ENCODE assay signal across 9 mouse cellular contexts in genomic region chr12:70799231-70800002, GRCm38 (mm10). TPM values are rescaled to one million over a fixed set of nuclear protein-coding genes. Genes with fewer than 3 reads are reported as not detected.
DNase-seq lines count a peak whose midpoint lies in the region; ATAC-seq and TF ChIP-seq lines count a peak whose summit lies in the region.
"Had no signal": no experiment of that assay in that cellular context is flagged by ENCODE, and none has a peak within 500 bp of the region (broad histone marks: within the 10 kb centered on the region; RNA-seq: fewer than 3 reads in every experiment).

No protein-coding gene starts in this region.

- WGBS in embryonic facial prominence, embryonic 13.5 days, result 31% methylated on average over 19 of the region's 19 CpGs
- 40% methylated on average over 19 of the region's 19 CpGs for WGBS in limb, embryonic 11.5 days
- 30% methylated on average over 19 of the region's 19 CpGs for WGBS in stomach, postnatal 0 days
- WGBS in hindbrain, embryonic 13.5 days, result 59% methylated on average over 19 of the region's 19 CpGs

- no peak for TF ChIP-seq EP300 in stomach, postnatal 0 days (optimal IDR thresholded peaks at IDR 0.05)

- intact Hi-C loops in left cerebral cortex, postnatal 14 days (cut with DNase I), result no loop called here
- intact Hi-C loops in left cerebral cortex, postnatal 4 days (cut with DNase I), result no loop called here

- no peak overlapping the region for H3K4me3 ChIP-seq in embryonic facial prominence, embryonic 13.5 days
- no peak overlapping the region for H3K4me3 ChIP-seq in limb, embryonic 11.5 days (ENCODE audit: low read depth, low read length)
- no peak overlapping the region for H3K4me3 ChIP-seq in stomach, postnatal 0 days (ENCODE audit: low read depth, low read length)
- H3K4me3 ChIP-seq in hindbrain, embryonic 13.5 days, result no peak overlapping the region
- H3K4me3 ChIP-seq: liver, embryonic 13.5 days had no signal

- H3K27ac ChIP-seq in embryonic facial prominence, embryonic 13.5 days, result peak overlapping the region; percentile 39; the same call in 1 of the 2 replicates
- no peak overlapping the region for H3K27ac ChIP-seq in limb, embryonic 11.5 days (replicated peaks; ENCODE audit: low read depth, low read length)
- peak overlapping the region; percentile 81 for H3K27ac ChIP-seq in stomach, postnatal 0 days (replicated peaks)
- no peak overlapping the region for H3K27ac ChIP-seq in hindbrain, embryonic 13.5 days
- H3K27ac ChIP-seq: liver, embryonic 13.5 days had no signal

- no peaks in the 10 kb centered on the region for H3K9me3 ChIP-seq in embryonic facial prominence, embryonic 13.5 days
- no peaks in the 10 kb centered on the region for H3K9me3 ChIP-seq in limb, embryonic 11.5 days (ENCODE audit: control insufficient read depth, low read length)
- H3K9me3 ChIP-seq in stomach, postnatal 0 days (ENCODE audit: control insufficient read depth, low read length), result no peaks in the 10 kb centered on the region
- H3K9me3 ChIP-seq in hindbrain, embryonic 13.5 days, result no peaks in the 10 kb centered on the region
- H3K9me3 ChIP-seq: liver, embryonic 13.5 days had no signal

- peak overlapping the region; percentile 37 for H3K4me2 ChIP-seq in embryonic facial prominence, embryonic 13.5 days
- H3K4me2 ChIP-seq in limb, embryonic 11.5 days (ENCODE audit: low read depth, severe bottlenecking), result no peak overlapping the region
- H3K4me2 ChIP-seq in stomach, postnatal 0 days (replicated peaks; ENCODE audit: low read depth), result peak overlapping the region; percentile 21; the same call in 1 of the 2 replicates
- no peak overlapping the region for H3K4me2 ChIP-seq in hindbrain, embryonic 13.5 days
- H3K4me2 ChIP-seq: liver, embryonic 13.5 days had no signal

- DNase-seq in left cerebral cortex, postnatal 14 days (ENCODE audit: low spot score in 2 of 2), result peak; percentile 34 to 58
- DNase-seq in left cerebral cortex, postnatal 4 days, result no peak
- DNase-seq in limb, embryonic 11.5 days (ENCODE audit: low spot score), result peak; percentile 31
- peak; percentile 51 for DNase-seq in stomach, postnatal 0 days (ENCODE audit: low spot score)
- DNase-seq in spleen, adult 18-20 months, result no peak
- no peak for DNase-seq in spleen, postnatal 36 days (ENCODE audit: low spot score in 2 of 2)
- DNase-seq: liver, embryonic 13.5 days had no signal

- TF ChIP-seq CTCF in stomach, postnatal 0 days (IDR thresholded peaks at IDR 0.05; ENCODE audit: low read depth), result no peak

- peaks cover 30% of the 10 kb centered on the region for H3K4me1 ChIP-seq in embryonic facial prominence, embryonic 13.5 days
- peaks cover 2% of the 10 kb centered on the region; the same call in 1 of the 2 replicates for H3K4me1 ChIP-seq in limb, embryonic 11.5 days (ENCODE audit: control insufficient read depth, insufficient read depth, low read length)
- 0 out of 2 replicates have a peak, but pooled peaks cover 5% of the 10 kb centered on the region for H3K4me1 ChIP-seq in stomach, postnatal 0 days (replicated peaks; ENCODE audit: control insufficient read depth, insufficient read depth)
- H3K4me1 ChIP-seq in hindbrain, embryonic 13.5 days (replicated peaks), result peaks cover 15% of the 10 kb centered on the region; the same call in 1 of the 2 replicates

- H3K36me3 ChIP-seq in embryonic facial prominence, embryonic 13.5 days, result no peaks in the 10 kb centered on the region
- H3K36me3 ChIP-seq in limb, embryonic 11.5 days (ENCODE audit: control insufficient read depth, insufficient read depth, low read length), result no peaks in the 10 kb centered on the region
- H3K36me3 ChIP-seq in stomach, postnatal 0 days (ENCODE audit: control insufficient read depth, insufficient read depth, low read length), result no peaks in the 10 kb centered on the region
- no peaks in the 10 kb centered on the region for H3K36me3 ChIP-seq in hindbrain, embryonic 13.5 days
- H3K36me3 ChIP-seq: liver, embryonic 13.5 days had no signal

- no peaks in the 10 kb centered on the region for H3K27me3 ChIP-seq in embryonic facial prominence, embryonic 13.5 days
- H3K27me3 ChIP-seq in limb, embryonic 11.5 days (ENCODE audit: control insufficient read depth, insufficient read depth, low read length), result no peaks in the 10 kb centered on the region
- no peaks in the 10 kb centered on the region for H3K27me3 ChIP-seq in stomach, postnatal 0 days (ENCODE audit: control insufficient read depth, insufficient read depth, low read length)
- 0 out of 2 replicates have a peak, but pooled peaks cover 3% of the 10 kb centered on the region for H3K27me3 ChIP-seq in hindbrain, embryonic 13.5 days
- H3K27me3 ChIP-seq: liver, embryonic 13.5 days had no signal

- H3K9ac ChIP-seq in embryonic facial prominence, embryonic 13.5 days, result peak overlapping the region; percentile 49
- no peak overlapping the region for H3K9ac ChIP-seq in limb, embryonic 11.5 days (ENCODE audit: low read length)
- no peak overlapping the region for H3K9ac ChIP-seq in stomach, postnatal 0 days (ENCODE audit: low read length)
- no peak overlapping the region for H3K9ac ChIP-seq in hindbrain, embryonic 13.5 days
- H3K9ac ChIP-seq: liver, embryonic 13.5 days had no signal

- peak; percentile 62 for ATAC-seq in embryonic facial prominence, embryonic 13.5 days (ENCODE audit: insufficient number of reproducible peaks, insufficient read depth, low FRiP score, low TSS enrichment, low read depth)
- no peak for ATAC-seq in limb, embryonic 11.5 days (ENCODE audit: insufficient number of reproducible peaks, low FRiP score, low TSS enrichment, low read depth)
- peak; percentile 76 for ATAC-seq in stomach, postnatal 0 days (ENCODE audit: low FRiP score, low TSS enrichment)
- no peak for ATAC-seq in hindbrain, embryonic 13.5 days (ENCODE audit: low FRiP score)

RNA-seq across cellular contexts. Expression of gene Frmd6, which starts 25.9 kb away (rescaled TPM):
- total RNA-seq in left cerebral cortex, postnatal 14 days (2021), result 10 to 100 TPM; 20.8 to 28.5 TPM
- total RNA-seq in left cerebral cortex, postnatal 4 days (2021), result 10 to 100 TPM; 21.2 to 24.6 TPM
- 70.6 and 72.0 TPM in 2 replicates for polyA plus RNA-seq in embryonic facial prominence, embryonic 13.5 days (2015; fragmentation: Nextera tagmentation; extraction: Ambion mirVana)
- polyA plus RNA-seq in limb, embryonic 11.5 days (2014; fragmentation: Nextera tagmentation; extraction: Ambion mirVana), result 58.5 and 62.1 TPM in 2 replicates
- polyA plus RNA-seq in stomach, postnatal 0 days (2015; fragmentation: Nextera tagmentation; extraction: Ambion mirVana), result 17.1 and 17.2 TPM in 2 replicates
- 9.7 and 9.9 TPM in 2 replicates for polyA plus RNA-seq in hindbrain, embryonic 13.5 days (2015; fragmentation: Nextera tagmentation; extraction: Ambion mirVana)

Comparison
In these comparisons a context has a peak if more than half of its experiments do, and no peak if none do; other contexts are left out.
1. DNase-seq: peak in left cerebral cortex, postnatal 14 days (2 of 2), limb, embryonic 11.5 days (single experiment) and stomach, postnatal 0 days (single experiment); none in left cerebral cortex, postnatal 4 days (single experiment), spleen, adult 18-20 months (0 of 2) and spleen, postnatal 36 days (0 of 2).
2. ATAC-seq: peak in embryonic facial prominence, embryonic 13.5 days (single experiment) and stomach, postnatal 0 days (single experiment); none in limb, embryonic 11.5 days (single experiment) and hindbrain, embryonic 13.5 days (single experiment).
3. H3K27ac ChIP-seq: peak in embryonic facial prominence, embryonic 13.5 days (single experiment) and stomach, postnatal 0 days (single experiment); none in limb, embryonic 11.5 days (single experiment) and hindbrain, embryonic 13.5 days (single experiment).
4. H3K4me2 ChIP-seq: peak in embryonic facial prominence, embryonic 13.5 days (single experiment) and stomach, postnatal 0 days (single experiment); none in limb, embryonic 11.5 days (single experiment) and hindbrain, embryonic 13.5 days (single experiment).